Comparison of ENCODE assay signal across 14 mouse cellular contexts in the genomic region with DNA sequence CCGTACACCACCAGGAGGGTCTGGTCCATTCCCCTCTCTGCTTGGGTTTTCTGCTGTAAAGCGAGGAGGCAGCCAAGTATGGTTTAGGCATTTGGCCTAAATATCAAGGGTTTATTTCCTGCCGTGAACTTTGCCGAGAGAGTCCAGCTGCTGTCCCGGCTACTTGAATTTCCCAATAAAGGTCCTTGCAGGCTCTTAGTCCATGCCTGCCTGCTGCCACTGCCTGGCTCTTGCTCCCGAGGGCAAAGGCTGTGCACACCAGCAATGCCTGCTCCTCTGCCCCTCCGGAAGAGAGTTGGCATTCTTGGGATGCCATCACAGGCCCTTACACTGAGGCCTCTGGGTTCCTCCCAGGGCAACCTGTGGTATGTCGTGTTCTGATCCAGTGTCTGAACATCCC. TPM values are rescaled to one million over a fixed set of nuclear protein-coding genes. Genes with fewer than 3 reads are reported as not detected.
A peak's percentile ranks its signal among the peaks of the same experiment; 100 is the strongest.
DNase-seq lines count a peak whose midpoint lies in the region; ATAC-seq and TF ChIP-seq lines count a peak whose summit lies in the region.
"Had no signal": no experiment of that assay in that cellular context is flagged by ENCODE, and none has a peak within 500 bp of the region (broad histone marks: within the 10 kb centered on the region; RNA-seq: fewer than 3 reads in every experiment).

No protein-coding gene starts in this region.

- H3K4me2 ChIP-seq in heart, embryonic 12.5 days: no peak overlapping the region
- H3K4me2 ChIP-seq in lung, postnatal 0 days (replicated peaks; ENCODE audit: low read depth, low read length): no peak overlapping the region
- no peak overlapping the region for H3K4me2 ChIP-seq in kidney, embryonic 16.5 days (replicated peaks; ENCODE audit: low read depth, low read length)
- no peak overlapping the region for H3K4me2 ChIP-seq in midbrain, embryonic 13.5 days (replicated peaks)
- H3K4me2 ChIP-seq: heart, embryonic 11.5 days had no signal

- H3K4me1 ChIP-seq in heart, embryonic 10.5 days: peaks cover 28% of the 10 kb centered on the region
- peaks cover 26% of the 10 kb centered on the region for H3K4me1 ChIP-seq in heart, embryonic 12.5 days (replicated peaks)
- H3K4me1 ChIP-seq in lung, postnatal 0 days (ENCODE audit: insufficient read depth, low read depth, low read length): no peaks in the 10 kb centered on the region
- H3K4me1 ChIP-seq in lung, adult 2 months (ENCODE audit: control insufficient read depth, insufficient read depth, low read length): no peaks in the 10 kb centered on the region; the same call in 1 of the 2 replicates
- H3K4me1 ChIP-seq in kidney, embryonic 16.5 days (ENCODE audit: insufficient read depth, low read length): peaks cover 15% of the 10 kb centered on the region
- no peaks in the 10 kb centered on the region for H3K4me1 ChIP-seq in midbrain, embryonic 13.5 days (replicated peaks)

- H3K9ac ChIP-seq in heart, embryonic 12.5 days: no peak overlapping the region
- H3K9ac ChIP-seq in lung, postnatal 0 days (replicated peaks; ENCODE audit: low read depth): no peak overlapping the region
- H3K9ac ChIP-seq in kidney, embryonic 16.5 days (replicated peaks; ENCODE audit: low read length): no peak overlapping the region
- H3K9ac ChIP-seq in midbrain, embryonic 13.5 days (replicated peaks): no peak overlapping the region

- no peaks in the 10 kb centered on the region for H3K27me3 ChIP-seq in heart, embryonic 10.5 days (ENCODE audit: insufficient read depth, poor library complexity, severe bottlenecking)
- no peaks in the 10 kb centered on the region for H3K27me3 ChIP-seq in heart, embryonic 12.5 days (replicated peaks)
- H3K27me3 ChIP-seq in lung, postnatal 0 days (replicated peaks; ENCODE audit: insufficient read depth, low read length): no peaks in the 10 kb centered on the region
- H3K27me3 ChIP-seq in kidney, embryonic 16.5 days (ENCODE audit: insufficient read depth, low read length): no peaks in the 10 kb centered on the region
- no peaks in the 10 kb centered on the region for H3K27me3 ChIP-seq in midbrain, embryonic 13.5 days

- no peak for TF ChIP-seq EP300 in lung, postnatal 0 days (IDR thresholded peaks at IDR 0.05)

- H3K36me3 ChIP-seq in heart, embryonic 10.5 days: peaks cover 26% of the 10 kb centered on the region; the same call in 1 of the 2 replicates
- H3K36me3 ChIP-seq in heart, embryonic 12.5 days: peaks cover 14% of the 10 kb centered on the region
- H3K36me3 ChIP-seq in lung, postnatal 0 days (ENCODE audit: insufficient read depth, low read length): no peaks in the 10 kb centered on the region
- peaks cover 6% of the 10 kb centered on the region; the same call in 1 of the 2 replicates for H3K36me3 ChIP-seq in kidney, embryonic 16.5 days (ENCODE audit: insufficient read depth, low read length)
- peaks cover 12% of the 10 kb centered on the region for H3K36me3 ChIP-seq in midbrain, embryonic 13.5 days

- no peak for ATAC-seq in heart, embryonic 12.5 days (ENCODE audit: insufficient number of reproducible peaks, low FRiP score)
- ATAC-seq in lung, postnatal 0 days: peak; percentile 70
- ATAC-seq in kidney, embryonic 16.5 days (ENCODE audit: low FRiP score, low TSS enrichment): peak; percentile 81
- no peak for ATAC-seq in megakaryocyte, adult 5-6 weeks (ENCODE audit: poor library complexity, severe bottlenecking)
- ATAC-seq in midbrain, embryonic 13.5 days: no peak

- peak overlapping the region; percentile 45; the same call in 1 of the 2 replicates for H3K27ac ChIP-seq in heart, embryonic 10.5 days
- no peak overlapping the region for H3K27ac ChIP-seq in heart, embryonic 12.5 days (ENCODE audit: poor library complexity, severe bottlenecking)
- H3K27ac ChIP-seq in lung, postnatal 0 days (ENCODE audit: low read length): no peak overlapping the region
- H3K27ac ChIP-seq in kidney, embryonic 16.5 days (ENCODE audit: low read length): peak overlapping the region; percentile 48; the same call in 1 of the 2 replicates
- H3K27ac ChIP-seq in midbrain, embryonic 13.5 days: no peak overlapping the region

- TF ChIP-seq CTCF in lung, postnatal 0 days (IDR thresholded peaks at IDR 0.05): no peak
- TF ChIP-seq CTCF in lung, adult 2 months (IDR thresholded peaks at IDR 0.05; ENCODE audit: insufficient read depth, low read length): no peak

- H3K9me3 ChIP-seq in heart, embryonic 10.5 days: no peaks in the 10 kb centered on the region
- no peaks in the 10 kb centered on the region for H3K9me3 ChIP-seq in heart, embryonic 12.5 days (replicated peaks)
- H3K9me3 ChIP-seq in lung, postnatal 0 days (ENCODE audit: low read length): no peaks in the 10 kb centered on the region
- H3K9me3 ChIP-seq in kidney, embryonic 16.5 days (ENCODE audit: low read length): no peaks in the 10 kb centered on the region
- H3K9me3 ChIP-seq in midbrain, embryonic 13.5 days: no peaks in the 10 kb centered on the region

- WGBS in heart, embryonic 10.5 days: 67% methylated on average over 8 of the region's 8 CpGs
- WGBS in heart, embryonic 12.5 days: 51% methylated on average over 8 of the region's 8 CpGs
- 30% methylated on average over 8 of the region's 8 CpGs for WGBS in lung, postnatal 0 days
- WGBS in lung, adult 2 months: 49% methylated on average over 8 of the region's 8 CpGs
- WGBS in kidney, embryonic 16.5 days: 27% methylated on average over 8 of the region's 8 CpGs
- 80% methylated on average over 8 of the region's 8 CpGs for WGBS in midbrain, embryonic 13.5 days

- no peak for TF ChIP-seq POLR2A in lung, adult 2 months (IDR thresholded peaks at IDR 0.05; ENCODE audit: borderline replicate concordance, extremely low read depth, low read depth, low read length)

- no peak overlapping the region for H3K4me3 ChIP-seq in heart, embryonic 10.5 days
- H3K4me3 ChIP-seq in heart, embryonic 12.5 days: no peak overlapping the region
- H3K4me3 ChIP-seq in lung, postnatal 0 days (ENCODE audit: low read depth, low read length): no peak overlapping the region
- H3K4me3 ChIP-seq in lung, adult 2 months (replicated peaks; ENCODE audit: extremely low read depth, low read depth, low read length): no peak overlapping the region
- no peak overlapping the region for H3K4me3 ChIP-seq in kidney, embryonic 16.5 days (ENCODE audit: low read length)
- no peak overlapping the region for H3K4me3 ChIP-seq in midbrain, embryonic 13.5 days (replicated peaks)

- no peak for DNase-seq in heart, embryonic 10.5 days (ENCODE audit: low spot score)
- peak; percentile 53 for DNase-seq in lung, postnatal 0 days (ENCODE audit: low spot score)
- DNase-seq in lung, adult 2 months: no peak
- peak; percentile 19 to 60 for DNase-seq in lung, postnatal 4 days
- DNase-seq: cerebellum, adult 8-10 months; thymus, postnatal 36 days had no signal

RNA-seq across cellular contexts. Expression of gene Rhof, which starts 28.9 kb away (rescaled TPM):
- polyA plus RNA-seq in heart, embryonic 10.5 days (2016; fragmentation: Nextera tagmentation; extraction: Ambion mirVana): 1.5 and 1.7 TPM in 2 replicates
- 1.0 and 1.3 TPM in 2 replicates for polyA plus RNA-seq in heart, embryonic 12.5 days (2016; fragmentation: Nextera tagmentation; extraction: Ambion mirVana)
- 12.4 and 16.8 TPM in 2 replicates for polyA plus RNA-seq in lung, postnatal 0 days (2015; fragmentation: Nextera tagmentation; extraction: Ambion mirVana)
- polyA plus RNA-seq in lung, adult 2 months (2012; rRNA removed): 10.0 and 10.8 TPM in 2 replicates
- polyA plus RNA-seq in kidney, embryonic 16.5 days (2015; fragmentation: Nextera tagmentation; extraction: Ambion mirVana): 3.2 and 3.8 TPM in 2 replicates
- 5.4 and 7.6 TPM in 2 replicates for total RNA-seq in megakaryocyte, adult 5-6 weeks (2015)
- 6.4 and 6.5 TPM in 2 replicates for total RNA-seq in megakaryocyte, adult 5-6 weeks (2017)
- 2.6 and 3.3 TPM in 2 replicates for polyA plus RNA-seq in midbrain, embryonic 13.5 days (2015; fragmentation: Nextera tagmentation; extraction: Ambion mirVana)

RNA-seq across cellular contexts. Expression of gene Tmem120b, which starts 35.3 kb away (rescaled TPM):
- polyA plus RNA-seq in heart, embryonic 10.5 days (2016; fragmentation: Nextera tagmentation; extraction: Ambion mirVana): 13.6 and 14.3 TPM in 2 replicates
- 12.9 and 13.0 TPM in 2 replicates for polyA plus RNA-seq in heart, embryonic 12.5 days (2016; fragmentation: Nextera tagmentation; extraction: Ambion mirVana)
- 11.9 and 12.2 TPM in 2 replicates for polyA plus RNA-seq in lung, postnatal 0 days (2015; fragmentation: Nextera tagmentation; extraction: Ambion mirVana)
- polyA plus RNA-seq in lung, adult 2 months (2012; rRNA removed): 10.4 and 12.1 TPM in 2 replicates
- polyA plus RNA-seq in kidney, embryonic 16.5 days (2015; fragmentation: Nextera tagmentation; extraction: Ambion mirVana): 16.8 and 20.0 TPM in 2 replicates
- total RNA-seq in megakaryocyte, adult 5-6 weeks (2015): 0.87 and 2.5 TPM in 2 replicates
- 0.29 and 1.3 TPM in 2 replicates for total RNA-seq in megakaryocyte, adult 5-6 weeks (2017)
- polyA plus RNA-seq in midbrain, embryonic 13.5 days (2015; fragmentation: Nextera tagmentation; extraction: Ambion mirVana): 12.8 and 14.6 TPM in 2 replicates

RNA-seq across cellular contexts. Expression of gene Setd1b, which starts 38.4 kb away (rescaled TPM):
- polyA plus RNA-seq in heart, embryonic 10.5 days (2016; fragmentation: Nextera tagmentation; extraction: Ambion mirVana): 5.4 and 9.8 TPM in 2 replicates
- 7.4 and 8.1 TPM in 2 replicates for polyA plus RNA-seq in heart, embryonic 12.5 days (2016; fragmentation: Nextera tagmentation; extraction: Ambion mirVana)
- polyA plus RNA-seq in lung, postnatal 0 days (2015; fragmentation: Nextera tagmentation; extraction: Ambion mirVana): 6.2 and 7.2 TPM in 2 replicates
- polyA plus RNA-seq in lung, adult 2 months (2012; rRNA removed): 12.9 and 15.2 TPM in 2 replicates
- polyA plus RNA-seq in kidney, embryonic 16.5 days (2015; fragmentation: Nextera tagmentation; extraction: Ambion mirVana): 8.4 and 11.0 TPM in 2 replicates
- total RNA-seq in megakaryocyte, adult 5-6 weeks (2015): 40.4 and 44.9 TPM in 2 replicates
- 4.1 and 8.7 TPM in 2 replicates for total RNA-seq in megakaryocyte, adult 5-6 weeks (2017)
- 13.3 and 14.1 TPM in 2 replicates for polyA plus RNA-seq in midbrain, embryonic 13.5 days (2015; fragmentation: Nextera tagmentation; extraction: Ambion mirVana)

RNA-seq across cellular contexts. Expression of gene Morn3, which starts 56.7 kb away (rescaled TPM):
- polyA plus RNA-seq in heart, embryonic 10.5 days (2016; fragmentation: Nextera tagmentation; extraction: Ambion mirVana): not detected in 2 replicates
- polyA plus RNA-seq in heart, embryonic 12.5 days (2016; fragmentation: Nextera tagmentation; extraction: Ambion mirVana): not detected in 2 replicates
- 5.3 and 8.3 TPM in 2 replicates for polyA plus RNA-seq in lung, postnatal 0 days (2015; fragmentation: Nextera tagmentation; extraction: Ambion mirVana)
- polyA plus RNA-seq in lung, adult 2 months (2012; rRNA removed): 0.77 and 2.9 TPM in 2 replicates
- polyA plus RNA-seq in kidney, embryonic 16.5 days (2015; fragmentation: Nextera tagmentation; extraction: Ambion mirVana): 0.56 TPM in 1 of 2 replicates, not detected in the other
- not detected in 2 replicates for total RNA-seq in megakaryocyte, adult 5-6 weeks (2015)
- not detected in 2 replicates for total RNA-seq in megakaryocyte, adult 5-6 weeks (2017)
- polyA plus RNA-seq in midbrain, embryonic 13.5 days (2015; fragmentation: Nextera tagmentation; extraction: Ambion mirVana): 0.32 TPM in 1 of 2 replicates, not detected in the other
- total RNA-seq: liver, adult 2 months; megakaryocyte-erythroid progenitor cell, adult 5-6 weeks; MEL had no signal
- polyA plus RNA-seq: liver, adult 2 months had no signal

Comparison
In these comparisons a context has a peak if more than half of its experiments do, and no peak if none do; other contexts are left out.
1. DNase-seq: peak in lung, postnatal 0 days (single experiment) and lung, postnatal 4 days (2 of 2); none in heart, embryonic 10.5 days (single experiment) and lung, adult 2 months (single experiment).
2. H3K27ac ChIP-seq: peak in heart, embryonic 10.5 days (single experiment) and kidney, embryonic 16.5 days (single experiment); none in heart, embryonic 12.5 days (single experiment), lung, postnatal 0 days (single experiment) and midbrain, embryonic 13.5 days (single experiment).
3. ATAC-seq: peak in lung, postnatal 0 days (single experiment) and kidney, embryonic 16.5 days (single experiment); none in heart, embryonic 12.5 days (single experiment), megakaryocyte, adult 5-6 weeks (single experiment) and midbrain, embryonic 13.5 days (single experiment).